Mouse (Mus musculus) liver, embryonic 15.5 days (tissue): ENCODE data around the gene Olfr541. TPM values are rescaled to one million over a fixed set of nuclear protein-coding genes. Genes with fewer than 3 reads are reported as not detected.

Source experiments
- ATAC-seq: fragments of 200-750 bp; cut with Nextera tagmentation; 2 replicates; pipeline ENCODE4 v1.8.0; 2017; ENCODE audit warnings: moderate number of reproducible peaks, mild to moderate bottlenecking, moderate library complexity; ENCODE audit not compliant: insufficient read depth
- H3K27ac ChIP-seq: fragments of 300-500 bp; sonication (generic); replicated peaks from 2 replicates; pipeline ENCODE4 v1.5.1; 2015; ENCODE audit warnings: mild to moderate bottlenecking, inconsistent platforms
- H3K27me3 ChIP-seq: fragments of 300-500 bp; sonication (generic); 2 replicates; pipeline ENCODE4 v1.6.1; 2015; ENCODE audit warnings: mild to moderate bottlenecking, inconsistent platforms
- H3K36me3 ChIP-seq: fragments of 300-500 bp; sonication (generic); replicated peaks from 2 replicates; pipeline ENCODE4 v1.6.1; 2015; ENCODE audit warnings: moderate library complexity, mild to moderate bottlenecking, inconsistent platforms
- H3K4me1 ChIP-seq: fragments of 300-500 bp; sonication (generic); replicated peaks from 2 replicates; pipeline ENCODE4 v1.6.1; 2015; ENCODE audit warnings: inconsistent platforms
- H3K4me2 ChIP-seq: fragments of 300-500 bp; sonication (generic); 2 replicates; pipeline ENCODE4 v1.6.1; 2015; ENCODE audit warnings: moderate library complexity, mild to moderate bottlenecking, inconsistent platforms
- H3K4me3 ChIP-seq: fragments of 300-500 bp; sonication (generic); replicated peaks from 2 replicates; pipeline ENCODE4 v1.5.1; 2015; ENCODE audit warnings: mild to moderate bottlenecking, inconsistent platforms
- H3K9ac ChIP-seq: fragments of 300-500 bp; sonication (generic); 2 replicates; pipeline ENCODE4 v1.6.1; 2015; ENCODE audit warnings: moderate library complexity, mild to moderate bottlenecking, inconsistent platforms
- H3K9me3 ChIP-seq: fragments of 300-500 bp; sonication (generic); replicated peaks from 2 replicates; pipeline ENCODE4 v1.6.1; 2016; ENCODE audit warnings: inconsistent platforms
- WGBS: fragments of 180-500 bp; shearing (Covaris S2); methylation state at CpG from one replicate; pipeline ENCODE4 v1.1.7; 2015; ENCODE audit warnings: mixed read lengths; ENCODE audit not compliant: insufficient replicate concordance; 5-methylcytosine and 5-hydroxymethylcytosine counted together
- polyA plus RNA-seq: library from polyadenylated mRNA; unstranded; fragments of >200 nt; fragmentation: Nextera tagmentation; extraction: Ambion mirVana; gene quantifications from 2 replicates; pipeline ENCODE4 v1.2.1, GENCODE M21; 2015

Olfr541 gene
- polyA plus RNA-seq, 1 experiment from 2014 or later: not detected

DNA sequence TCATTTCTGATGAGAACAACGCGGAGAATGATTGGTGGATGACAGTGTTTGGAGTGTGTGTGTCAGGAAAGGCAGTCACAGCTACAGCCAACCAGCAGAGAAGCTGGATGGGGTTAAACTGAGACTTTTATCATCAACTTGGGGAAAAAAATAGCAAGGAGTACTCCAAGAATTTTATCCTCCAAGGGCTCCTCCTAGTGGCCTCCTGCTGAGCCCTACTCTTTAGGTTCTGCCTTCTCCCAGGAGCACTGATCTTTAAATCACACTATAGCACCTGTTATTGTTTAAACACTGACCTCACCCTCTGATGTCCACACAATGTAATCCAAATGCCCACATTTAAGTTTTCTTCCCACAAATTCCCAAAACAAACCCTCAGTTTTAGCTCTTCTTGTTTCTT lies 36.1 kb downstream of the Olfr541 start:
- Histone ChIP-seq H3K4me2 (no peak overlapping the region), H3K36me3 (no peaks in the 10 kb centered on the region), H3K4me3 (no peak overlapping the region), H3K27ac (no peak overlapping the region), H3K9me3 (no peaks in the 10 kb centered on the region), H3K27me3 (no peaks in the 10 kb centered on the region), H3K9ac (no peak overlapping the region), H3K4me1 (no peaks in the 10 kb centered on the region)
- no peak for ATAC-seq
- WGBS: 37% methylated on average over 2 of the region's 2 CpGs

DNA sequence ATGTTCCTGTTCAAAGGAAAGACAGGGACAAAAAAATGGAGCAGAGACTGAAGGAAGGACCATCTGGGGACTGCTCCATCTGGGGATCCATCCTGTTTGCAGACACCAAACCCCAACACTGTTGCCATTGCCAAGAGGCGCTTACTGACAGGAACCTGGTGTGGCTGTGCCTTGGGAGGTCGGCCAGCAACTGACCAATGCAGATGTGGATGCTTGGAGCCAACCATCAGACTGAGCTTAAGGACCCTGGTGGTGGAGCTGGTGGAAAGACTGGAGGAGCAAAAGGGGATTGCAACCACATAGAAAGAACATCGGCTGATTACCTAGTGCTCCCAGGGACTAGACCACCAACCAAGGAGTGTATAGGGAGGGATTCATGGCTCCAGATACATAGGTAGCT lies 50.3 kb downstream of the Olfr541 start:
- H3K9ac ChIP-seq: no peak overlapping the region
- H3K27me3 ChIP-seq: no peaks in the 10 kb centered on the region
- ATAC-seq: no peak
- no peak overlapping the region for H3K4me2 ChIP-seq
- no peaks in the 10 kb centered on the region for H3K9me3 ChIP-seq
- H3K4me1 ChIP-seq: no peaks in the 10 kb centered on the region
- H3K36me3 ChIP-seq: no peaks in the 10 kb centered on the region
- WGBS: 55% methylated on average over 3 of the region's 3 CpGs
- H3K27ac ChIP-seq: no peak overlapping the region
- no peak overlapping the region for H3K4me3 ChIP-seq

DNA sequence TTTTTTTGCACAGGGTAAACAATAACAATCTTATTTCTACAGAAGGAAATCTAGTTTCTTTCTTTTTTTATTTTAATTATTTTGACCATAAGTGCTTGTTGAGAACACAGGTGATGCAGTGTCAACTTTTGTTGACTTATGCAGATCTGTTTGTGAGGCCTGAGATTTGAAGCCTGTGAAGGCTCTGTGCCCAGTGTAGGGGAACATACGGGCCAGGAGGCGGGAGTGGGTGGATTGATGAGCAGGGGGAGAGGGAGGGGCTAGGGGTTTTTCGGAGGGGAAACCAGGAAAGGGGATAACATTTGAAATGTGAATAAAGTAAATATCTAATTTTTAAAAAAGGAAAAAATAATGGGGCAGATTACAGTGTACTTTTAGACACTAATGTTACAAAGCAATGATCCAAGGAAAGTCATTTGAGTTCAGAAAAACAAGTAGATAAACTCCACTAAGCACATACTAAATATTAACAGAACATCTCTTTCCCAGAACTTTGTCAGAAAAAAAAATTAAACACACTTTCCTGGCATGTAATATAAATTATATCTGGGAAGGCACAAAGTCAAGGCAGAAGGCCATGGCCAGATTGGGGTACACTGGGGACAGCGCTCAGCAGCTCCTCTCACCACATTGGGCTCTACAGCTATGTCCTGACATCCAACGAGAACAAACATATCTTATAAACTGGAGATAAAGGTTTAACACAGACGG lies 51.2 kb downstream of the Olfr541 start:
- 56% methylated on average over 6 of the region's 6 CpGs for WGBS
- H3K36me3 ChIP-seq: no peaks in the 10 kb centered on the region
- no peak overlapping the region for H3K27ac ChIP-seq

DNA sequence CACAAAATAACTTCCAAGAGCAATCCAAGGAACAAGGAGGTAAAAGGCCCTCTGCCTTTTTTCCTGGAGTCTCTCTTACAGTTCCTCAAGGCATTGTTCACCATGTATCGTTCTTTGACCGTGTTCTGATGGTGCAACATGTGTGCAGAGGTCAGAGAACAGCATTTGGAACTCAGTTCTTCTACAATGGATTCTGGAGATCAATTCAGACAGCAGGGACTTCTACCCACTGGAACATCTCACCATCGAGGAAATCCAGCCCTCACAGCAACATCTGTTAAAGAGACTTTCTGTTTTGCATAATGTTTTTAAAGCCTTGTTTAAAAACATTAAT lies 51.7 kb downstream of the Olfr541 start:
- H3K36me3 ChIP-seq: no peaks in the 10 kb centered on the region
- H3K4me2 ChIP-seq: no peak overlapping the region
- H3K4me1 ChIP-seq: no peaks in the 10 kb centered on the region
- H3K27me3 ChIP-seq: no peaks in the 10 kb centered on the region
- H3K4me3 ChIP-seq: no peak overlapping the region
- no peaks in the 10 kb centered on the region for H3K9me3 ChIP-seq
- H3K9ac ChIP-seq: no peak overlapping the region
- H3K27ac ChIP-seq: no peak overlapping the region
- ATAC-seq: no peak
- 51% methylated on average over 3 of the region's 3 CpGs for whole genome bisulfite sequencing

More for the DNA sequence above, 51.2 kb downstream of the Olfr541 start:
- Histone ChIP-seq H3K9ac (no peak overlapping the region), H3K27me3 (no peaks in the 10 kb centered on the region), H3K4me2 (no peak overlapping the region), H3K4me1 (no peaks in the 10 kb centered on the region), H3K9me3 (no peaks in the 10 kb centered on the region), H3K4me3 (no peak overlapping the region)
- ATAC-seq: no peak

DNA sequence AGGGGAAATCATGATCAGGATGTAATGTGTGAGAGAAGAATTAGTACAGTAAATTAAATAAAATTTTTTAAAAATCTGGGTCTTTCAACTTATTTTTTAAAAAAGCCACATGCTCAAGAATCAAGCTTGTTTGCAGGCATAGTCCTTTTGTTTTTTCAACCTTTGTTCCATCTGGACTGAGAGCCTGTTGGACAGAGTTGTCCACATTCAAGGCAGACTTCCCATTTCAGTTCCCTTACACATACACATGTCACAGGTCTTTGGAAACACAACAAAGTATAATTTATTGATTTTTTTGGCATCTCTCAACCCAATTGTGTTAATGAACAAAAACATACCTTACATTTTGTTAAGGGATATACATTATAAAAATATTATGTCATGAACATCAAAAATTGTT lies 57.5 kb downstream of the Olfr541 start:
- H3K4me3 ChIP-seq: no peak overlapping the region
- ATAC-seq: no peak
- no peak overlapping the region for H3K4me2 ChIP-seq
- no peaks in the 10 kb centered on the region for H3K36me3 ChIP-seq
- no peak overlapping the region for H3K9ac ChIP-seq
- H3K9me3 ChIP-seq: no peaks in the 10 kb centered on the region
- no peaks in the 10 kb centered on the region for H3K4me1 ChIP-seq
- no peaks in the 10 kb centered on the region for H3K27me3 ChIP-seq
- H3K27ac ChIP-seq: no peak overlapping the region

Other genes with a start within 250 kb of the Olfr541 start
- gene Olfr533, start 233.9 kb upstream of the Olfr541 start, polyA plus RNA-seq: not detected in 2 replicates
- gene Olfr535, start 213.1 kb upstream of the Olfr541 start, polyA plus RNA-seq: not detected in 2 replicates
- gene Olfr536, start 189.9 kb upstream of the Olfr541 start, polyA plus RNA-seq: not detected in 2 replicates
- not detected in 2 replicates for gene Olfr538, start 129.4 kb upstream of the Olfr541 start, polyA plus RNA-seq
- gene Olfr46, start 96.0 kb upstream of the Olfr541 start, polyA plus RNA-seq: not detected in 2 replicates
- not detected in 2 replicates for gene Olfr61, start 68.3 kb upstream of the Olfr541 start, polyA plus RNA-seq
- not detected in 2 replicates for gene Olfr53, start 50.8 kb upstream of the Olfr541 start, polyA plus RNA-seq
- not detected in 2 replicates for gene Olfr539, start 37.3 kb upstream of the Olfr541 start, polyA plus RNA-seq
- not detected in 2 replicates for gene Olfr45, start 15.3 kb upstream of the Olfr541 start, polyA plus RNA-seq
- 0.46 and 0.75 TPM in 2 replicates for gene Cyp2e1, start 66.5 kb downstream of the Olfr541 start, polyA plus RNA-seq
- 0.06 and 0.13 TPM in 2 replicates for gene Syce1, start 90.6 kb downstream of the Olfr541 start, polyA plus RNA-seq
- gene Zfp941, start 124.9 kb downstream of the Olfr541 start, polyA plus RNA-seq: 0.18 and 0.20 TPM in 2 replicates
- 24.7 and 26.8 TPM in 2 replicates for gene Urah, start 137.8 kb downstream of the Olfr541 start, polyA plus RNA-seq
- gene Scgb1c1, start 148.3 kb downstream of the Olfr541 start, polyA plus RNA-seq: not detected in 2 replicates
- not detected in 2 replicates for gene Odf3, start 150.5 kb downstream of the Olfr541 start, polyA plus RNA-seq
- gene Gm45785, start 159.1 kb downstream of the Olfr541 start, polyA plus RNA-seq: not detected in 2 replicates
- gene Ric8a, start 159.7 kb downstream of the Olfr541 start, polyA plus RNA-seq: 20.9 and 23.3 TPM in 2 replicates
- gene Bet1l, start 160.3 kb downstream of the Olfr541 start, polyA plus RNA-seq: 18.7 and 20.3 TPM in 2 replicates
- gene Psmd13, start 184.7 kb downstream of the Olfr541 start, polyA plus RNA-seq: 133 TPM in 2 replicates
- 20.0 and 21.5 TPM in 2 replicates for gene Sirt3, start 185.0 kb downstream of the Olfr541 start, polyA plus RNA-seq
- gene Cox8b, start 203.2 kb downstream of the Olfr541 start, polyA plus RNA-seq: 2.5 and 3.6 TPM in 2 replicates
- gene Nlrp6, start 223.6 kb downstream of the Olfr541 start, polyA plus RNA-seq: 4.8 and 7.0 TPM in 2 replicates
- 6.0 and 6.6 TPM in 2 replicates for gene Pgghg, start 244.1 kb downstream of the Olfr541 start, polyA plus RNA-seq